Mouse (Mus musculus) E14TG2a.4 (cell line): Measurements from ENCODE around the gene Efcab11.

Source experiments
- CTCF ChIP-seq: conservative IDR thresholded peaks from 2 replicates; pipeline ENCODE4 v1.5.1; 2014; ENCODE audit warnings: low read length
- NANOG ChIP-seq: IDR thresholded peaks from 2 replicates; pipeline ENCODE4 v1.6.1; 2014; ENCODE audit warnings: borderline replicate concordance, low read length, mixed read lengths

GRCm38 (mm10) chr12:99721318-99721717, 162.9 kb downstream of the Efcab11 start:
- TF ChIP-seq CTCF (no peak), NANOG (no peak)
